Mouse (Mus musculus) bone marrow macrophage, adult 2 months (primary cell): ENCODE data around the gene Ifnl2. TPM values are rescaled to one million over a fixed set of nuclear protein-coding genes. Genes with fewer than 3 reads are reported as not detected.

Source experiments
- H3K27ac ChIP-seq: 2 replicates; pipeline ENCODE4 v1.5.1; 2012; ENCODE audit warnings: low read depth, low read length; ENCODE audit not compliant: insufficient read depth
- H3K4me1 ChIP-seq: 2 replicates; pipeline ENCODE4 v1.6.1; 2012; ENCODE audit warnings: low read length; ENCODE audit not compliant: control insufficient read depth, insufficient read depth
- H3K4me3 ChIP-seq: 2 replicates; pipeline ENCODE4 v1.5.1; 2012; ENCODE audit warnings: mild to moderate bottlenecking, low read length, moderate library complexity; ENCODE audit not compliant: insufficient read depth
- CTCF ChIP-seq: IDR thresholded peaks from 2 replicates; pipeline ENCODE4 v1.5.1; 2012; ENCODE audit warnings: low read depth, mild to moderate bottlenecking, low read length, moderate library complexity
- POLR2A ChIP-seq: IDR thresholded peaks from 2 replicates; pipeline ENCODE4 v1.6.1; 2012; ENCODE audit warnings: mild to moderate bottlenecking, low read depth, low read length, borderline replicate concordance
- polyA plus RNA-seq: library from polyadenylated mRNA; stranded (reverse); fragments of >200 nt; gene quantifications from 2 replicates; pipeline ENCODE4 v1.2.4, GENCODE M21; 2012; ENCODE audit not compliant: missing spikeins, insufficient read depth, insufficient read length

Ifnl2 gene
- polyA plus RNA-seq, 1 experiment: not detected

GRCm38 (mm10) chr7:28466721-28467212, 43.5 kb downstream of the Ifnl2 start:
- Histone ChIP-seq H3K4me3 (no peak overlapping the region), H3K27ac (no peak overlapping the region), H3K4me1 (peaks cover 18% of the 10 kb centered on the region)
- TF ChIP-seq CTCF (no peak), POLR2A (no peak)

DNA sequence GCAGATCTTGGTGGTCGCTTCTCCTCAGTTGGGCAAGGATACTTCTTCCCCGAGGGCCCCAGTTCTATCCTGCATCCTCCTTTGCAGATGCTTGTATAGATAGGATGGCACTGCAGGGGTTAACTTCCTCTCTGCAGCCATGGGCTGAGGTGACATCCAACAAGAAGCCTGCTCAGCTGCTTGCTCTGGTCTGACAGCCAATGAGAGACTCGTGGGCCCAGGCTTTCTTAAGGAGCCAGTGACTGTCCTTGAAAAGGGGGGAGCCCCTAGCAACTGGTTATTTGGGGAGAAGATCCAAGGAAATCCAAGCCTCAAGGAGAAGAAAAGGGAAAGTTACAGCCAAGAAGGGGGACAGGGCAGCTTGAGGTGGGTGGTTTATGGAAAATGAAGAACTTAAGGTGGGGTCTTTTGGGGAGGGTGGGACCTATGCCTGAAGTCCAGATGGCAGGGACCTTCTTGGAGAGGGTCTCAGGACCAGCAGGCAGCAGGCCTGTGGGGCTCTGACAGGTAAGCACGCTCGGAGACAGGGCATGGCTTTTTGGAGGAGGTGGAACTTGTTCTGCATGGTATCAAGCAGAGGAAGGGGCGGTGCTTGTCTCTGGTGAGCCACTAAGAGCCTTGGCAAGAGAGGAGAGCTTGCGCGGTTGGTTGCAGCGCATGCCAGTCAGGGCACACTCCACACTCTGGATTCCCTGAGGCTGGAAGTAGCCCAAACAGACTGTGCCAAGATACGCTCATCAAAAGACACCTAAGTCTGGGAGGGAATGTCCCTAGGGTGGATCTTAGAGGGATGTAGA, 45.6 kb downstream of the Ifnl2 start:
- peaks cover 4% of the 10 kb centered on the region for H3K4me1 ChIP-seq
- no peak overlapping the region for H3K4me3 ChIP-seq

DNA sequence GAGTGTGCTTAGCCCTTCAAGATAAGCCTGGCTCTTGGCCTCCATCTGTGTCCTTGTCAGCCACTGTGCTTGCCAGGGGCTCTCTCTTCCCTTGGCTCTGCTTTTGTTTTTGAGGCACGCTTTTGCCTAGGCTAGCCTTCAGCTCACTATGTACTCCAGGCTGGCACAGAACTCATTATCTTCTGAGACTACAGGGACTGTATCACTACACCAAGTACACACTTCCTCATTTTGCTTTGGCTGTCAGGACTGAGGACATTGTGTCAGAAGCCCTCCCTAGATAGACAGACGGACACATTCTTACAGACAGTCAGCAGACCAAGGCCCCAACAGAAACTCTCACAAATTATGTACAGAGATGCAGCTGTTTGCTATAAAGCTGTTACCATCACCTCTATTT, 47.5 kb downstream of the Ifnl2 start:
- H3K27ac ChIP-seq: no peak overlapping the region
- TF ChIP-seq POLR2A (no peak), CTCF (no peak)
- peaks cover 4% of the 10 kb centered on the region for H3K4me1 ChIP-seq
- no peak overlapping the region for H3K4me3 ChIP-seq

More for the DNA sequence above, 45.6 kb downstream of the Ifnl2 start:
- no peak overlapping the region for H3K27ac ChIP-seq
- no peak for TF ChIP-seq POLR2A
- no peak for TF ChIP-seq CTCF

- H3K4me1 ChIP-seq: peaks cover 4% of the 10 kb centered on the region
- TF ChIP-seq POLR2A: no peak
- TF ChIP-seq CTCF: no peak
These were observed 49.9 kb downstream of the Ifnl2 start for GRCm38 (mm10) chr7:28460361-28460760.

More at GRCm38 (mm10) chr7:28460361-28460760, 49.9 kb downstream of the Ifnl2 start:
- no peak overlapping the region for H3K4me3 ChIP-seq
- no peak overlapping the region for H3K27ac ChIP-seq

Other genes with a start within 250 kb of the Ifnl2 start
- gene Eid2, start 242.6 kb downstream of the Ifnl2 start, polyA plus RNA-seq: 1.6 and 2.5 TPM in 2 replicates
- 4.3 and 4.6 TPM in 2 replicates for gene Eid2b, start 232.7 kb downstream of the Ifnl2 start, polyA plus RNA-seq
- not detected in 2 replicates for gene Selenov, start 219.3 kb downstream of the Ifnl2 start, polyA plus RNA-seq
- not detected in 2 replicates for gene Dll3, start 208.2 kb downstream of the Ifnl2 start, polyA plus RNA-seq
- gene Timm50, start 198.4 kb downstream of the Ifnl2 start, polyA plus RNA-seq: 28.3 and 31.6 TPM in 2 replicates
- 72.0 and 77.4 TPM in 2 replicates for gene Supt5, start 171.7 kb downstream of the Ifnl2 start, polyA plus RNA-seq
- 801 and 823 TPM in 2 replicates for gene Rps16, start 159.8 kb downstream of the Ifnl2 start, polyA plus RNA-seq
- gene Plekhg2, start 137.9 kb downstream of the Ifnl2 start, polyA plus RNA-seq: 11.4 and 14.6 TPM in 2 replicates
- gene Zfp36, start 130.2 kb downstream of the Ifnl2 start, polyA plus RNA-seq: 110 and 119 TPM in 2 replicates
- 12.5 and 13.9 TPM in 2 replicates for gene Med29, start 117.7 kb downstream of the Ifnl2 start, polyA plus RNA-seq
- gene Paf1, start 117.5 kb downstream of the Ifnl2 start, polyA plus RNA-seq: 102 and 123 TPM in 2 replicates
- 349 and 416 TPM in 2 replicates for gene Gmfg, start 73.0 kb downstream of the Ifnl2 start, polyA plus RNA-seq
- gene Lrfn1, start 58.5 kb downstream of the Ifnl2 start, polyA plus RNA-seq: 3.2 and 3.6 TPM in 2 replicates
- gene Ifnl3, start 12.4 kb upstream of the Ifnl2 start, polyA plus RNA-seq: not detected in 2 replicates
- gene Sycn, start 30.4 kb upstream of the Ifnl2 start, polyA plus RNA-seq: not detected in 2 replicates
- gene Nccrp1, start 36.8 kb upstream of the Ifnl2 start, polyA plus RNA-seq: not detected in 2 replicates
- gene Samd4b, start 87.7 kb upstream of the Ifnl2 start, polyA plus RNA-seq: 39.4 and 47.4 TPM in 2 replicates
- 10.7 and 11.7 TPM in 2 replicates for gene Pak4, start 87.7 kb upstream of the Ifnl2 start, polyA plus RNA-seq
- not detected in 2 replicates for gene Acp7, start 120.9 kb upstream of the Ifnl2 start, polyA plus RNA-seq
- gene Fbxo27, start 182.4 kb upstream of the Ifnl2 start, polyA plus RNA-seq: not detected in 2 replicates
- gene Fbxo17, start 206.3 kb upstream of the Ifnl2 start, polyA plus RNA-seq: 0.47 and 0.92 TPM in 2 replicates
- gene Mrps12, start 231.4 kb upstream of the Ifnl2 start, polyA plus RNA-seq: 39.5 and 50.6 TPM in 2 replicates
- gene Sars2, start 231.5 kb upstream of the Ifnl2 start, polyA plus RNA-seq: 7.2 and 8.2 TPM in 2 replicates
- not detected in 2 replicates for gene Ccer2, start 245.7 kb upstream of the Ifnl2 start, polyA plus RNA-seq